Mouse (Mus musculus) urinary bladder, postnatal 10 days (tissue): ENCODE data around the gene Ap1ar.
"Not testable (repeated sequence)": the region's sequence is repeated elsewhere in the genome, so short reads cannot be mapped to it uniquely, and the experiment has no call there.

Source experiments
- DNase-seq: peaks from one replicate; pipeline ENCODE4 v3.0.0; 2022; ENCODE audit warnings: low spot score

The Ap1ar gene

GRCm38 (mm10) chr3:127795762-127796161, 41.6 kb downstream of the Ap1ar start:
- DNase-seq = no peak

GRCm38 (mm10) chr3:127793022-127793421, 44.3 kb downstream of the Ap1ar start:
- DNase-seq = no peak

- no peak for DNase-seq
These were observed 45.4 kb downstream of the Ap1ar start for GRCm38 (mm10) chr3:127791595-127792561.

GRCm38 (mm10) chr3:127791056-127791483, 46.3 kb downstream of the Ap1ar start:
- no peak for DNase-seq

GRCm38 (mm10) chr3:127790234-127791055, 46.9 kb downstream of the Ap1ar start:
- DNase-seq = no peak

- DNase-seq = no peak
These were observed 47.7 kb downstream of the Ap1ar start, which contains the start of gene Tifa for GRCm38 (mm10) chr3:127789500-127790191. Tifa (plus strand) TSS chr3:127789805.

GRCm38 (mm10) chr3:127788919-127789318, 48.4 kb downstream of the Ap1ar start:
- no peak for DNase-seq

- no peak for DNase-seq
These were observed 49.3 kb downstream of the Ap1ar start for GRCm38 (mm10) chr3:127788038-127788437.

- no peak for DNase-seq
These were observed 50.3 kb downstream of the Ap1ar start for GRCm38 (mm10) chr3:127787032-127787431.

- not testable (repeated sequence) for DNase-seq
These were observed 53.6 kb downstream of the Ap1ar start for GRCm38 (mm10) chr3:127783680-127784079.

GRCm38 (mm10) chr3:127782921-127783320, 54.4 kb downstream of the Ap1ar start:
- DNase-seq = no peak

- no peak for DNase-seq
These were observed 56.4 kb downstream of the Ap1ar start for GRCm38 (mm10) chr3:127780921-127781320.

- DNase-seq = no peak
These were observed 57.2 kb downstream of the Ap1ar start, which contains the start of gene Alpk1 for GRCm38 (mm10) chr3:127780021-127780644. Alpk1 (minus strand) TSS chr3:127780527.

- no peak for DNase-seq
These were observed 68.2 kb downstream of the Ap1ar start for GRCm38 (mm10) chr3:127769146-127769545.

GRCm38 (mm10) chr3:127765971-127766370, 71.4 kb downstream of the Ap1ar start:
- no peak for DNase-seq

GRCm38 (mm10) chr3:127764541-127764940, 72.8 kb downstream of the Ap1ar start:
- no peak for DNase-seq

- peak; percentile 45 for DNase-seq
These were observed 74.2 kb downstream of the Ap1ar start for GRCm38 (mm10) chr3:127763076-127763612.

GRCm38 (mm10) chr3:127762403-127762802, 74.9 kb downstream of the Ap1ar start:
- no peak for DNase-seq

- no peak for DNase-seq
These were observed 78.1 kb downstream of the Ap1ar start for GRCm38 (mm10) chr3:127759212-127759611.

GRCm38 (mm10) chr3:127758806-127759205, 78.5 kb downstream of the Ap1ar start:
- DNase-seq = no peak

- no peak for DNase-seq
These were observed 79.4 kb downstream of the Ap1ar start for GRCm38 (mm10) chr3:127757886-127758301.
